Mouse (Mus musculus) liver, adult 2 months (tissue): ENCODE measurements around the gene Pir.

Experiments used
- CTCF ChIP-seq: fragments of 200-500 bp; IDR thresholded peaks from 2 replicates; pipeline ENCODE4 v1.5.1; 2011; ENCODE audit warnings: low read depth, low read length, control low read depth
- POLR2A ChIP-seq: fragments of 200-500 bp; IDR thresholded peaks from 2 replicates; pipeline ENCODE4 v1.6.1; 2011; ENCODE audit warnings: low read length, control low read depth; ENCODE audit not compliant: insufficient read depth; ENCODE audit errors: extremely low read depth

DNA sequence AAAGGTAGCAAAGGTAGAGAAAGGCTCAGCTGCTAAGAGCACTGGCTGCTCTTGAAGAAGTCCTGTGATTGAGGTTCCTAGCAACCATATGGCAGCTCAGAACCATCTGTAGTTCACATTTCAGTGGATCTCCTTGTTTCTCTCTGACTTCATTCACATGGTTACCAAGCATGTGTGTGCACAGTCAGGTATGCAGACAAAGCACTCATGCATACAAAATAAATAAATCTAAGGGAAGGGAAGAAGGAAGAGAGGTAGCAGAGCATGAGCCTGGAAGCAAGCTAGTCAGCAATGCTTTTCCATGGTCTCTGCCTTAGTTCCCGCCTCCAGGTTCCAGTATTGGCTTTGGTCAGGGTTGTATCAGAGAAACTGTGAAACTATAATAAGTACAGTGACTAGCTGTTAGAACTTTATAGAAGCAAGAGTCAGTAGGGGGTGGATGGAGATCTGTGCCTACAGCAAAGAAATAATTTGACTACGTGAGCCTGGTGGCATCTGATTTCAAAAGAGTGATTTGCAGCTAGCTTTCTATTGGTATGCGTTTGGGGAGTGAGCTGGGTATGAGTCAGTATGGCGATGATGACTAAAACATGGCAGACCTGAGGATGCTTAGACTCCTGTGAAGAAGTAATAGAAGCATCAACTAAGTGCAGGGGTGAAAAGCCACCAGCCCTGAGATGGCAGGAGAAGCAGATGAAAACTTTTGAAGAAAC lies 96.1 kb downstream of the Pir start:
- TF ChIP-seq CTCF: no peak
- TF ChIP-seq POLR2A: no peak
